Mouse (Mus musculus): Measurements from ENCODE around the gene Spg20.

Spg20 gene

DNA sequence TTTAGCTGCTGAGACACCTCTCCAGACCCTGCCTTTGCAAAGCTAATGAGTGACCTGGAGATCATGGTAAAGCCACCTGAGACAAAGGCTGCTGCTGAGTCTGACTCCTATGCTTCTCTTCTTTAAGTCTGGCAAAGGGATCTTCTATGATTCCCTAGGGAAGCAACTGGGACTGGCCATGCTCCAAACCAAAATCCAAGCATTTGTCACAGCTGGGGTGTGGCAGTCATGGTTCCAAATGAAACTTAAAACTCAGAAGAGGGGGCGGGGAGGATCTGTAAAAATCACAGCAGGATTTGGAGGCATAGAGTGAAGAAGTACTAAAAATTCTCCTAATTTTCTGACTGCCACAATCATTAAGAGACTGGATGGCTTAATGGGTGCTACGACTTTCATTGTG is 14.7 kb upstream of the Spg20 start:
- DNase-seq (ENCODE audit: low spot score) = no peak

DNA sequence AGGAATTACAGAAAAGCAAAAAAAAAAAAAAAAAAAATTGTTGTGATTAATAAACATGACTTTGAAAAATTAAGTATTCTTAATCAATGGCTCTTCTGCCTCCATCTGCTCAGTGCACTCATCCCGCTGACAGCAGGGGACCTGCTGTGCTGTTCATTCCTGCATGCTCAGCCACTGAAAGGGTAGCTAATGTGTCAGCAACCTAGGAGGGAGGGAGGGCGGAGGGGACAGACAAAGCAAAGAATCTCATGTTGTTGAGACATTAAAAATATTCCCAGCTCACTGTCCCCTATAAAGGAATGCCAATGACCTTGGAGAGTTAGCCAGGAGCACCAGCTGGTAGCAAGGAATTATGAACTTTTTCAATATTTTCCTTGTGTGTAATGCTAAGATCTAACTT is 13.9 kb upstream of the Spg20 start:
- DNase-seq (ENCODE audit: low spot score) = no peak

DNA sequence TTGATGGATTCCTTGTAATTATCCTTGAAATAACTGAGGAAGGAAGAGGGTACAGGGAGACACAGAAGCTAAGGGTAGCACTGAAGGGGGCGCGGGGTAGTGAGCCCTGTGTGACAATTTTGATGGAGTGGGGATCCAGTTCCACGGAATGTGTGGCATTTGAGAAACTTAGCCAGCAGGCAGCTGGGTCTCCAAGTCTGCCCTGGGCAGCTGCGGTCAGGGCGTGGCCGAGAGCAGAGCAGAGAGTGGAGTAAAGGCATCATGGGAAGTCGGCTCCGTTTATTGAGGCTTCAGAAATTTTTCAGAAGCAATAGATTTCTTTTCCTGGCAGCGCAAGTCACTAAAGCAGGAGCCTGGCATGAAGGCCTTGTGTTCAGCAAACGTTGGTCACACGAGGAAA is 12.9 kb upstream of the Spg20 start:
- DNase-seq (ENCODE audit: low spot score) = no peak

DNA sequence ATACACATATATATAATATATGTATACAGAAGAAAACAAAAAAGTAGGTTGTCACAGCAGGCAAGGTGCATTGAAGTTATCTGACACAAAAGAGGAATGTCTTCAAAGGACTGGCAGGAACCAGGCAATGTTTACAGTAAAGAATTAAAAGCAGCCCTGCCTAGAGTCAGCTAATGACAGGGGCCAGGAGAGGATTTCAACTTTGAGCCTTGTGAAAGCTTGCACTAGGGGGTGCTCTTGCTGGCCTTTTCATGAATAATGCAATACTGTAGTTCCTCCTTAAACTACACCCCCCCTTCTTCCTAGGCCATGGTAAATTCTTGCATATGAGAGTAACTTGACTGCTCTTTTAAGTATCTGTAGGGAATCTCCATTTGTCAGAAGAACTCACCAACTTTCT is 10.8 kb upstream of the Spg20 start:
- DNase-seq (ENCODE audit: low spot score) = no peak

DNA sequence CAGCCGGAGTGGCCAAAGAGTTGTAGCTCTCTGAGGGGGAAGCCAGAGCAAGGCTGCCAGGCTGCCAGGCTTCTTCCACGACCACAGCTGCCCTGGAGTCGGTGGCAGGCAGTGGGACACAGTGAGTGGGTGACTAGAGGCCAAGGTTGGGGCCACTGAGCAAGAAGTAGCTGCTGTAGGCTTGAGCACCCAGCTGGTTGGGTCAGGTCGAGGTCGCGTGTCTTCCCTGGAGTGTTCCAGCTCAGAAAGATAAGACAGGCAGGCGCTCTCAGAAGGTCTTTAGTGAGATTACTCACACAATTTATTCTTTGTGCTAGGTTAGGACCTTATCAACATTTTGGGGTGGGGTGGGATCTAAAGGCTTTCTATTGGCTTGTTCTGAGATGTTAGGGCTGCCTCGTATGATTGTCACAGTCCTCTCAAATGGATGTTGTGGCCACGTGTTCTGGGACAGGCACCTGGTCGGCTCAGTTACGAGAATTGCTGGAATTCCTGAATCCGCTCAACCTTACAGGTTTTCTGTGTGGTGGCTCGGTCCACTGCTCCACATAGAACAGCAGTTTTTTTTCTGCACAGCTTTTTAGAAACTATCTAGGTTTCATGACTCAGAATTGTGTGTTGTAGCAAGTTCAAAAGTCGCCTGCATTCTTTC is 6.4 kb upstream of the Spg20 start:
- DNase-seq (ENCODE audit: low spot score) = no peak

DNA sequence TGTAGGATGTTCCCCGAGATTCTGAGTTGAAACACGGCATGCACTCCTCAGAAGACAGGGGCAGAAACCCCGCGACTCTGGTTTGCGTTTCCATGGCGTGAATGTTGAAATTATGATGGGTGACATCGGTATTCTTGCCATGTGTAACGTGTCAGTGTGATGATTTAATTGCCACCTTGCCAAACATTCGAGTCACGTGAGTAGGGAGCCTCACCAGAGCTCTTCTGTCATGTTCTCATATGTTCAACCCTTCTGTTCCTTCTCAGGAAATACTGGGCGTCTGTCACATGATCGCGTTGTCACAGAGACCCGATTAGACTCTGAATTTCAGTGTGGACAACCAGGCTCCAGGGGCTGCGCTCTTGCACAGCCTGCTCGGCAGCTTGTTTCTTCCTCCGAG is 5.9 kb upstream of the Spg20 start:
- no peak for DNase-seq (ENCODE audit: low spot score)

DNA sequence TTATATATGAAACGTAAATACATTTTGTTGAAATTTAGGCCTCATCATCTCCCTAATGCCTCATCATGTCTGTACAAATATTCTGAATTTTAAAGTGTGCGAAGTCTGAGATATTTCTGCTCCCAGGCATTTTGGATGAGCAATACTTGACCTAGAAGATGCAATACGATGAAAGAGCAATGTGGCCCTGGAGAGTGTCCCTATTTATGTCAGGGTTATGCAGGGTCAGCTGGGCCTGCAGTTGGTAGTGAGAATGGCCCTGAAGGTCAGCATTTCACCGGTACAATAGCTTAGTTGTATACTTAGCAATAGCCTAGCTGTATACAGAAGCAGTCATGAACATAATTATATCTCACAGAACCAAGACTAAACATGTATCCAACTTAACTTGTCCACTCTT is 2.8 kb upstream of the Spg20 start:
- no peak for DNase-seq (ENCODE audit: low spot score)

DNA sequence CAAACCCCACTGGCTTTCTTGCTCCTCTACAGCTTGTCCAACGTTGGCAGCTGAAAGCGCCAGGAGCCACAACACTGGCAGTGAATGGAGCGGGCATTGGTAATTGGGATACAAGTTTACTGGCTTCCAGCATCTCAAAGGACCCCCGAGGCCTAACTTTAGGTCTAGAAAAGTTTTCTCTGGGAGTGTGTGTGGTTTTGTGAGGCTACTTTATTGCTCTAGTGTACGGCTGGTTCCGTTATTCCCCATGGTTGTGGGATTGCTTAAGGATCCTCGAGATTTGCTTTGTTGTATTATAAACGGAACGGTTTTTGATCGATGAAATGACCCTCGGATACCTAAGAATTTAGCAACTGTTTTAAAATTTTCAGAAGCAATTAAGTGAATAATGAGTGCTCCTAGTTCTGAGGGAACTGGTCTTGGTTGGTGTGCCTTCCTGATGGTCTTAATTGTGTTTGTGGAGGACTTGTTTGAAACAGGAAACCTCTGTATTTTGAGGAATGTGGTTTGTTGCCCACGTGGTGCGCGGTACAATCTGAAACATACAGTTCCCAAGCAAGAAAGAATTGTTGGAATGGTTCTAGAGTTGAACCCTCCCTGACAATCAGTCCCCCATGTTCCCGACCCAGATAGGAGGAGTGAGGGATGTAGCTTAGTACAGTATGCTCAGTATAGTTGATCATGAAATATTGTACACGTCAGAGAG is 955 bp downstream of the Spg20 start:
- DNase-seq (ENCODE audit: low spot score) = peak; percentile 25

DNA sequence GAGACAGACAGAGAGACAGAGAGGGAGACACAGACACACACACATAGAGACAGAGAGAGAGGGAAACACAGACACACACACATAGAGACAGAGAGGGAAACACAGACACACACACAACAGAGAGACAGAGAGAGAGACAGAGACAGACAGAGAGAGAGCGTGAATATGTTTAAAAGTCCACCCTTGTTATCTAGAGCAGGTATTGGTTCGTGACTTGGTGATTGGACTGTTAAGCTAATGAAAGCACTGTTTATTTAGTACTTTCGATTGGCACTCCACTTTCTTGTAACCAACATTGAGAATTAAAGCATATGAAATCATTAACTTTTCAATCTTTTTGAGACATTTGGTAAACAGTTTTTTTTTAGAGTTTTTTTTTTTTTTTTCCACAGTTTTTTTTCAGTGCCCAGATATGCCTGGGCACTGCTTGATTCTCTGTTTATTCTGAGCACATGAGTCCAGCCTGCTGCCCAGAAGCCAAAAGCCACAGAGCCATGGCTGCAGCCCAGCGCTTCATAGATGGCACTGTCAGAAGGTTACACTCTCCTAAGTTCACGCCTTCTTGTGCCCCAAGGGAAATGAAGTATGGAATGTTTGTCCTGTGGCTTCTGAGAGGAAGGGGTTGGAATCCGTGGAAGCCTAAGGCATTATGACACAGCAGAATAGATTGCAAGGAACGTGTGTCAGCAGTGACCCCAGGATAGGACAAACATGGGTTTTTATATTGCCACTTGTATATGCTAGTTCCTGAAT is 2.6 kb downstream of the Spg20 start:
- peak; percentile 30 for DNase-seq (ENCODE audit: low spot score)

DNA sequence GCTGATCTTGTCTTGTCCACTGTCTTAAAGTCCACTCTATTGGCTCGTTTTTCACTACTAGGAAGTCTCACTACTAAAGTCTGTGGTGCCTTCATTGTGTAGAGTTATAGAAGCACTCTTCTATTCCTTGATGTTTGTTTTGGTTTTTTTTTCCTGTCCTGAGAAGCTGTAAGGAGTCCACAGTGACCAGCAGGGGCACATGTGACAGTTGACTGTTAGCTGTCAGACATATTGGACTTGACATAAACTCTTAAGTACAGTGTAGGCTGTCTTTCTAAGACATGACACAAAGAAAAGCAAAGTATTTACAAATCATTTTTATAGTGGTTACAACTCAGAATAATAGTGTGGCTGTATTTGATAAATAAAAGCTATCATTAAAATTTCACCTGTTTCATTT is 3.2 kb downstream of the Spg20 start:
- no peak for DNase-seq (ENCODE audit: low spot score)

DNA sequence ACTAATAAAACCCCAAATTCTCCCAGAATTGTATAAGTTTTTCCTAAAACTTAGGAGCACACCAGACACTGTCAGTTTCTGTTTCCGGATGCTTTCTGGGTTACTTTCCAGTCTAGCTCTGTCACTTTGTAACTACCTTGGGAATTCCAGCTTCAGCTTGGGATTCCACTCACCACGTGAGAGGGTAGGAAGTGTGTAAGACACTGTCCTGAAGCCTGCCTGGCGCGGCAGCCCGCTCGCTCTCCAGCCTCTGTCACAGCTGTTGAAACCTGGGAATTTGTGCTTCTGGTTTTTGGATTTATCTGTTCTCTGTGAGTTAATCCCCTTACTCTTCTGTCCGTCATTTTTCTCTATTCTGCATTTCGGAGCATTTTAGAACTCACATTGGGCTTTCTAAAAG is 4.1 kb downstream of the Spg20 start:
- no peak for DNase-seq (ENCODE audit: low spot score)

DNA sequence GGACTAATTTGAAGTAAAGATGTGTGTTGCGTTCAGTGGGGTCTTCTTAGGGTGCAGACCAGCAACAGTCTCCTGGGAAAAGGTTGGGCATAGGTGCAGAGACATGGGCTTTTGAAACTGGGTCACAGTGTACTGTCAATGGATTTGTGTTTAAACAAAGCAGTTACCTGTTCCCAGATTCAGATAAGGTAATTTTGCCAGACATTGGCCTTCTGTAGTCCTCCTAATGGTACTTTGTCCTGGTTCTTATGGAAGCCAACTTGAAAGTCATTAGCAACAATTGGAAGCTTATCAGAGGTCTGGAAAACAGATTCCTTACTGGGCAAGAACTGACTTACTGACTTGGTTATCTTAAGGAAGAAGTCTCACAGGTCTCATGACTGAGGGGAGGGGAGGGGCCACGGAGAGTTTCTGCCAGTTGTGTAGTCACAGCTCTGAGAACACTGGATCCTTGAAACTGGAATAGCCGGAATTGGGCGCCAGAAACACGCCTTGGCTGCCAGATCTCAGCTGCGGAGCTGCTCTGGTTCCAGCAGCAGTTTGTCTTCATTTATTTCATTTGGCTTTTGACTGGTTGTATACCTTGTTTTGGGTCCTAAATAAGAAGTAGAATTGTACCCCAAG is 7.5 kb downstream of the Spg20 start:
- no peak for DNase-seq (ENCODE audit: low spot score)

DNA sequence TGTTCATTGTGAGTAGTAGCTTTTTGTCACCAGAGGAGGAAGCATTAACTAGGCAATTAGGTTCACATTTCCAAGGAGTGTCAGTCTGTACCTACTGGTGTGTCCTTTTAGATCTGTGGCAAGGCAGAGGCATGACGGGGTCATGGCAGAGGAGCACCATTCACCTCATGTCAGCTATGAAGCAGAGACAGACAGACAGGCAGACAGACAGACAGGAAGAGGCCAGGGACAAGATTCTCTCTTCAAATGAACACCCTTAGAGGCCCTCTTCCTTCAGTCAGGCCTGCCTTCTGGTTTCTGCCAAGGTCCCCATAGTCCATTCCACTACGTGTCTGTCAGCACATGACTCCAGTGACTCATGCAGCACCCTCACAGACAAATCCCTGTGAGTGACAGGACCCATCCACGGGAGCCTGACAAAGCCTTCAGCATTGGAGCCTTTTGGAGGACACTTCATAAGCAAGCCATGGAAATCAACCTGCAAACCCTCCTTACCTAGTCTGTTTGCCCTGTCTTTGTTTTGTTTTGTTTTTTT is 10.5 kb downstream of the Spg20 start:
- DNase-seq (ENCODE audit: low spot score) = no peak

DNA sequence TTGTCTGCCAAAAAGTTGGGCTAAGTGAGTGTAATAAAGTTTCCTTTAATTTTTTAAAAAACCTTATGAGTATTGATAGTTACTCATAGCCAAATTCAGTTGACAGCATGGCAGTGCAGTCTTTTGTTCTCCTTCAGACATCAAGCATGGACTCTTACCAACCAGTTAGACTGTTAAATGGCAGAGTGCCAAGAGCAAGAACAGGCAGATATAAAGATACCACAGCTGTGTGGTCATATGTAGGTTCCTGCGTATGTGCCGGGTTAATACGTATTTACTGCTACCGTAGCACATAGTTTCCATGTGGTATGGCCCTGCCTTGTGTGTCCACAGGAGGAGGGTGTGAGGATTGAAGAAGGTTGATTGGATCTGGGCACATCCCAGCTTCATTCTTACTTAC is 11.2 kb downstream of the Spg20 start:
- DNase-seq (ENCODE audit: low spot score) = no peak

DNA sequence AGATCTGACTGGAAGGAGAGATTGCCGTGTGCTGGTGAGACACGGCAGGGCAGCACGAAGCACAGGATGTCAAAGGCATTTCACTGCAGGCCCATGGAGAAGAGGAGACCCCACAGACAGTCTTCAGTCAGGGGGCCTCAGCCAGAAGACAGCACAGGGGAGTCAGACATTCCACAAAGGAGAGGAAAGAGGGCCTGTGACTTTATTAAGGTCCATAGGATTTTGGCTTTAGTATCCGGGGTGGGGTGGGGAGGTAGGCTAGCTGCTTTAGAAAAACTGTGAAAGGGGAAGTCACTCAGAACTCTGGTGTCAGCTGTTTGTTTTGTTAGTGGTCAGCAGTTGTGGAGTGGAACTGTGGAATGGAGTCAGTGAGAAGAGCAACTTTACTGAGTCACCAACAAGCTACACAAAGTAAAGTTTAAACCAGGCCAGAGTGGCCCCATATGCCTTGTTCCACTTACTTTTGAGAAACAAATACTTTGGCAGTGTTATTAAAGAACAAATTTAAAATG is 17.3 kb downstream of the Spg20 start:
- no peak for DNase-seq (ENCODE audit: low spot score)

DNA sequence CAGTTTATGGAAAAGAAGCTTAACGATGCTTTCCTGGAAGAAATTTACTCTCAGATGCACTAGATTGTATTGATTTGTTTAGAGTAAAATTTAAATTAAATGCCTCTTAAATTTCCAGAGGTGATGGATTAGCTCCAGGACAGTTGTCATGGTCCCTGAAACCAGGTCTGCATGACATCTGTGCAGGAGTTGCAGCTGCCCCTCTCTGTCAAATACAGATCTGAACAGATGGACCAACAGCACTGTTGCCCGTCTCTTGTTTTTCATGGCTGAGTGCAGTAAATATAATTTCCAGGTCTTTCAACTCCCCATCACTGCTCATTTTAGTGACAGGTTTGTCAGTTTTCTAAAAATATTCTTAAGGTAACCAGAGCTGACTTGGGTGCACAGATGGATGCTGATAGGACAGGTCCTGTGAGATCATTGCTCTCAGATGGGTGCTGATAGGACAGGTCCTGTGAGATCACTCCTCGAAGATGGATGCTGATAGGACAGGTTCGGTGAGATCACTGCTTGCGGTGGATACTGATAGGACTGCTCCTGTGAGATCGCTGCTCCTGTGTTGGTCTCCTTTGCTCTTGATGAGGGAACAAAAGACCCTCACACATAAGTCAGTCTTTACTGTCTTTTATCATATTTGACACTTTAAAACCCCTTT is 19.8 kb downstream of the Spg20 start:
- no peak for DNase-seq (ENCODE audit: low spot score)

DNA sequence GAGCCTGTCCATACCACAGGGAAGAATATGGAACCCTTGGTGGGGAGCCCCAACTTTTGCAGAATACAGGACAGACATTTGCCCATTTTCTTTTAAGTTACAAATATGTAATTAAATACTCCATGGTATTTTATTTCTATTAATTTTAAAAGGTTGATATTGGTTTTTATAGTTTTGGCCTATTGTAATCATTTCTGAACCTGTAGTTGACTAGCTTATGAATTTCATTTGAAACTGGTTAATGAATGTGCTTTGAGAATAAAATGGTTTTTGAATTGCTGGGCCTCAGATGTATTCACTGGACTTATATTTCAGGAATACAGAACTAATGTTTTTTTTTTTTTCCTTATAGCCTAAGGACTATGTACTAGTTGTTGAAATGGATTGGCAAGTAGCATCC is 25.1 kb downstream of the Spg20 start, which contains the start of gene Ccdc169:
TSS of gene Ccdc169 (plus strand) at position 301 of the 400 bp plus-strand sequence.
- DNase-seq (ENCODE audit: low spot score) = no peak

DNA sequence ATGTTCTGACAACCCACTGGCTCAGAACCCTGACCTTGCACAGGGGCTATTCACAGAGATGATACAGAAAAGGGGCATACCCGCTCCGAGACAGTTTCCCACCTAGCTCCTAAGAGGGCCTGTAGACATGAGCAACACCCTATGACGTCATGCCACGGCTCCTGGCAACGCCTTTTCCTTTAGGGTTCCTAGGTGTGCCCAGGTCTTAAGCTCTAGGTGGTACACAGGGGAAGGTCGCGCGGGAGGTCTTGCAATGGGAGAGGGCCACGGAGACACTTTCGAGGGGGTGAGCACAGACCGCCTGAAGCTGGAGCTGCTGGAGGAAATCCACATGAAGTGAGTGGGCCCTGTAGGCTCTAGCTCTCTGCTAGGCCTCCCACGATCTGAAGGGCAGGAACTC is 27.9 kb downstream of the Spg20 start:
- no peak for DNase-seq (ENCODE audit: low spot score)

DNA sequence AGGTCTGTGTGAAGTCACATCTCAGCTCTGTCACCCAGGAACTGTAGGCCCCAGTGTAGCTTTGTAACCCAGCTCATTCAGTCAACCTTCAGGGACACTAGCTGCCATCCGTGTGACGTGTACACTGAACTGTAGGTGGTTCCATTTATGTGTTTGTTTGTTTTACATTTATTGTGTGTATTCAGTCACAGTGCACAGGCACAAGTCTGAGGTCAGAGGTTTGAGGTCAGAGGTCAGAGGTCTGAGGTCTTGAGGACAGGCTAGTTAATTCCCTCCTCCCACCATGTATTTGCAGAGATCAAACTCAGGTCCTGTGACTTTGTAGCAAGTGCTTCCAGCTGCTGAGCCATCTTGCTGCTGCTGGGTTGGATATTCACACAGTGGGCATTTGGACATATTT is 29.5 kb downstream of the Spg20 start:
- peak; percentile 60 for DNase-seq (ENCODE audit: low spot score)

DNA sequence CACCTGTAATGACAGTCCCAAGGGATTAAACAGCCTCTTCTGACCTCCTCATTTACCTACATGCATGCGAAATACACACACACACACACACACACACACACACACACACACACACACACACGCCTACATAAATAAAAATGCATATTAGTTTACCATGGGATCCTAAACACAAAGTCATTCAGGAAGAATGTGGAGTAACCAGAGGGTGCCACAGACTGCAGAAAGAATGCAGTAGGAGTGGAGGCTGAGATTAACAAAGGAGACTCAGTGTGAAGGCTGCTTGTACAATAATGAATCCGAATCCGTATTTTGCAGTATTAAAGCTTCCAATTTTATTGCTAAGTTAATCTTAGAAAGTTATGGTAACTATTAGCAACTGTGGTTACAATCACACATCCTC is 33.0 kb downstream of the Spg20 start:
- DNase-seq (ENCODE audit: low spot score) = no peak

DNA sequence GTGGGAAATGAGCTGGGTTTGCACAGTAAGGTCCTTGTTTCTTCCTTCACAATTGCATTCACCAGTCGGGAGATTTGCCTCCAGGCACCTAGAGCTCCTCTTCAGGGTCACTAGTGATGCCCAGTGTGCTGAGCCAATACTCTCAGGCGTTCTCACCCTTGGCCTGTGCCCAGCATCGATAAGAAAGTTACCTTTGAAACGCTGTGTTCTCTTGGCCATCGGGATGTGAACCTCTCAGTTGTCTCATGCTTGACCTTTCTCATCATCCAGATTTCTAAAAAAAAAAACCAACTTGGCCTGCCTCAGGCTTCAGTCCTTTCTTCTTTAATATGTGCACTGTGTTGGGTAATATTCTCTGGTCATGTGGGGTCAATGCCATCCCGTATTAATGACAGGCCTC is 34.5 kb downstream of the Spg20 start:
- no peak for DNase-seq (ENCODE audit: low spot score)

DNA sequence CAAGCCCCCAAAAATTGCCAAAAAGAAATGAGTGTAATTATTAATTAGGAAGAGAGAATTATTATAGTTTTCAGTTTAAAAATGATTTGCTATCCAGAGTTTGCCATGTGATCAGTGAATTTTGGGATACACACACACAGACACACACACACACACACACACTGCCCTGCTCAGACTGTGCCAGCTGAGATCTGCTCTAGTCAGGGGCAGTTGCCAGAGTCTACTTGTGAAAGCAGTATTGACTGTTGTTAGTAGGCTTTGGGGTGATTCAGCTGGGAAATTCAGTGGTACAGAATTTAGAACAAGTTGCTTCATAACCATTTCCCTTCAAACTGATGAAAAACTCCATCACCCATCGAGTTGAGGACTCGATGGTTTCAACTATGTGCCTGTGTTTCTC is 35.2 kb downstream of the Spg20 start:
- no peak for DNase-seq (ENCODE audit: low spot score)

All from yolk sac, embryonic 10.5 days (tissue).